10 mouse cellular contexts compared by ENCODE assay signal in the genomic region with DNA sequence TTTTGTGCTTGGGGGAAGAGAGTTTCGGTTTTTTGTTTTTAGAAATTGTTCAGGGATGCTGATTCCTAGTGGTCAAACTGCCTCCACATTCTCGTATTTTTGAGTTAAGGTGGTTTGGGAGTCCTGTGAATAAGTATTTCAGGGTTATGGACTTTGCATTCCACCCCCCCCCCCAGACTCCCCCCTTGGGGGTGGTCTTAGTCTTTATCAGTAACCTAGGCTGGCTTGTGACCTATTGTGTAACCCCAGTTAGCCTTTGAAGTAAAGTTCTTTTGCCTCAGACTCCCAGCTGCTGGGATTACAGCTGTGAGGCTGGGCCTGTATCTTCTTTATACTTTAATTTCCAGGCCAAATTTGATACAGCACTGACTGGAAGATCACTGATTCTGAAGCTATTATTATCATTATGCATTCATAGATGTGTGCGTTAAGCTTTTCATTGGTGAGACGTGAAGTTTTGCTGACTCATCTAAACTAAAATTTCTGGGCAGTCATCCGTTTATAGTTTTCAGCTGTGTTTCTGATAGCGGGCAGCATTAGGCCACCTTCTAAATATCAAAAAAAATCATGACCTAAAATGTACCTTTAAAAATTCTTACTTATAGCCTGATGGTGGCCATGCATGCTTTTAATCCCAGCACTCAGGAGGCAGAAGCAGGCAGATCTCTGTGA. TPM values are rescaled to one million over a fixed set of nuclear protein-coding genes. Genes with fewer than 3 reads are reported as not detected.
DNase-seq lines count a peak whose midpoint lies in the region; ATAC-seq and TF ChIP-seq lines count a peak whose summit lies in the region.
"Had no signal": no experiment of that assay in that cellular context is flagged by ENCODE, and none has a peak within 500 bp of the region (broad histone marks: within the 10 kb centered on the region; RNA-seq: fewer than 3 reads in every experiment).

No protein-coding gene starts in this region.

- WGBS in kidney, embryonic 15.5 days, result 65% methylated on average over 6 of the region's 6 CpGs
- 64% methylated on average over 6 of the region's 6 CpGs for WGBS in forebrain, embryonic 12.5 days
- WGBS in limb, embryonic 14.5 days, result 66% methylated on average over 6 of the region's 6 CpGs
- 53% methylated on average over 6 of the region's 6 CpGs for WGBS in neural tube, embryonic 15.5 days

- no peak for DNase-seq in kidney, adult 11 months
- no peak for DNase-seq in limb, embryonic 14.5 days (ENCODE audit: low spot score)
- DNase-seq in testis, postnatal 10 days (ENCODE audit: low spot score), result no peak
- no peak for DNase-seq in frontal cortex, postnatal 10 days (ENCODE audit: low spot score in 2 of 2)
- DNase-seq: gastrocnemius, postnatal 25 days; lung, adult 2 months had no signal

- peak overlapping the region; percentile 83 for H3K4me3 ChIP-seq in kidney, embryonic 15.5 days (replicated peaks)
- H3K4me3 ChIP-seq in forebrain, embryonic 12.5 days (replicated peaks), result peak overlapping the region; percentile 77
- H3K4me3 ChIP-seq in limb, embryonic 14.5 days (replicated peaks; ENCODE audit: low read length), result peak overlapping the region; percentile 80
- peak overlapping the region; percentile 77 for H3K4me3 ChIP-seq in neural tube, embryonic 15.5 days (replicated peaks)

- peak overlapping the region; percentile 80 for H3K4me2 ChIP-seq in kidney, embryonic 15.5 days
- peak overlapping the region; percentile 60 for H3K4me2 ChIP-seq in forebrain, embryonic 12.5 days
- H3K4me2 ChIP-seq in limb, embryonic 14.5 days (replicated peaks; ENCODE audit: low read depth, low read length, severe bottlenecking), result peak overlapping the region; percentile 50
- H3K4me2 ChIP-seq in neural tube, embryonic 15.5 days, result peak overlapping the region; percentile 92

- TF ChIP-seq POLR2A in limb, embryonic 14.5 days (IDR thresholded peaks at IDR 0.05; ENCODE audit: borderline replicate concordance, extremely low read depth, insufficient read depth, insufficient read length), result no peak

- no peaks in the 10 kb centered on the region for H3K9me3 ChIP-seq in kidney, embryonic 15.5 days (replicated peaks)
- no peaks in the 10 kb centered on the region for H3K9me3 ChIP-seq in forebrain, embryonic 12.5 days
- no peaks in the 10 kb centered on the region for H3K9me3 ChIP-seq in limb, embryonic 14.5 days (ENCODE audit: control insufficient read depth, low read length)
- no peaks in the 10 kb centered on the region for H3K9me3 ChIP-seq in neural tube, embryonic 15.5 days (replicated peaks)

- H3K9ac ChIP-seq in kidney, embryonic 15.5 days, result peak overlapping the region; percentile 91
- H3K9ac ChIP-seq in forebrain, embryonic 12.5 days, result peak overlapping the region; percentile 89
- H3K9ac ChIP-seq in limb, embryonic 14.5 days (ENCODE audit: low read depth, low read length, severe bottlenecking), result peak overlapping the region; percentile 92
- no peak overlapping the region for H3K9ac ChIP-seq in neural tube, embryonic 15.5 days (replicated peaks)

- H3K4me1 ChIP-seq in kidney, embryonic 15.5 days, result peaks cover 27% of the 10 kb centered on the region
- H3K4me1 ChIP-seq in forebrain, embryonic 12.5 days, result peaks cover 33% of the 10 kb centered on the region
- peaks cover 25% of the 10 kb centered on the region for H3K4me1 ChIP-seq in limb, embryonic 14.5 days (ENCODE audit: control insufficient read depth, insufficient read depth, low read length)
- peaks cover 48% of the 10 kb centered on the region for H3K4me1 ChIP-seq in neural tube, embryonic 15.5 days

- ATAC-seq in kidney, embryonic 15.5 days (replicated peaks; ENCODE audit: low FRiP score), result no peak
- ATAC-seq in forebrain, embryonic 12.5 days (ENCODE audit: low FRiP score), result no peak
- no peak for ATAC-seq in limb, embryonic 14.5 days (ENCODE audit: low FRiP score, low read depth)
- ATAC-seq in neural tube, embryonic 15.5 days (ENCODE audit: low FRiP score), result no peak
- no peak for ATAC-seq in frontal cortex, adult (ENCODE audit: low TSS enrichment)

- peaks cover 3% of the 10 kb centered on the region; the same call in 1 of the 2 replicates for H3K36me3 ChIP-seq in kidney, embryonic 15.5 days
- 0 out of 2 replicates have a peak, but pooled peaks cover 5% of the 10 kb centered on the region for H3K36me3 ChIP-seq in forebrain, embryonic 12.5 days (replicated peaks)
- peaks cover 4% of the 10 kb centered on the region; the same call in 1 of the 2 replicates for H3K36me3 ChIP-seq in limb, embryonic 14.5 days (ENCODE audit: control insufficient read depth, insufficient read depth, low read length)
- H3K36me3 ChIP-seq in neural tube, embryonic 15.5 days, result no peaks in the 10 kb centered on the region

- no peaks in the 10 kb centered on the region for H3K27me3 ChIP-seq in kidney, embryonic 15.5 days
- H3K27me3 ChIP-seq in forebrain, embryonic 12.5 days, result no peaks in the 10 kb centered on the region; the same call in 1 of the 2 replicates
- no peaks in the 10 kb centered on the region for H3K27me3 ChIP-seq in limb, embryonic 14.5 days (ENCODE audit: control insufficient read depth, insufficient read depth, low read length)
- H3K27me3 ChIP-seq in neural tube, embryonic 15.5 days (replicated peaks), result no peaks in the 10 kb centered on the region

- H3K27ac ChIP-seq in kidney, embryonic 15.5 days, result no peak overlapping the region
- no peak overlapping the region for H3K27ac ChIP-seq in forebrain, embryonic 12.5 days
- H3K27ac ChIP-seq in limb, embryonic 14.5 days (replicated peaks; ENCODE audit: low read depth, low read length), result no peak overlapping the region
- H3K27ac ChIP-seq in neural tube, embryonic 15.5 days (replicated peaks), result no peak overlapping the region

RNA-seq across cellular contexts. Expression of a gene that starts 2.3 kb away (rescaled TPM):
- 47.1 and 50.5 TPM in 2 replicates for polyA plus RNA-seq in kidney, embryonic 15.5 days (2015; fragmentation: Nextera tagmentation; extraction: Ambion mirVana)
- 65.5 and 69.8 TPM in 2 replicates for polyA plus RNA-seq in forebrain, embryonic 12.5 days (2016; fragmentation: Nextera tagmentation; extraction: Ambion mirVana)
- polyA plus RNA-seq in limb, embryonic 14.5 days (2012; rRNA removed), result 47.1 and 48.4 TPM in 2 replicates
- polyA plus RNA-seq in limb, embryonic 14.5 days (2014; fragmentation: Nextera tagmentation; extraction: Ambion mirVana), result 39.7 and 41.7 TPM in 2 replicates
- 28.9 and 35.4 TPM in 2 replicates for polyA plus RNA-seq in neural tube, embryonic 15.5 days (2015; fragmentation: Nextera tagmentation; extraction: Ambion mirVana)

RNA-seq across cellular contexts. Expression of a gene that starts 35.0 kb away (rescaled TPM):
- 8.6 and 8.8 TPM in 2 replicates for polyA plus RNA-seq in kidney, embryonic 15.5 days (2015; fragmentation: Nextera tagmentation; extraction: Ambion mirVana)
- polyA plus RNA-seq in forebrain, embryonic 12.5 days (2016; fragmentation: Nextera tagmentation; extraction: Ambion mirVana), result 0.76 and 1.0 TPM in 2 replicates
- 0.87 and 1.7 TPM in 2 replicates for polyA plus RNA-seq in limb, embryonic 14.5 days (2012; rRNA removed)
- 0.11 and 0.37 TPM in 2 replicates for polyA plus RNA-seq in limb, embryonic 14.5 days (2014; fragmentation: Nextera tagmentation; extraction: Ambion mirVana)
- 0.47 and 2.3 TPM in 2 replicates for polyA plus RNA-seq in neural tube, embryonic 15.5 days (2015; fragmentation: Nextera tagmentation; extraction: Ambion mirVana)

RNA-seq across cellular contexts. Expression of a gene that starts 40.4 kb away (rescaled TPM):
- 0.72 and 1.1 TPM in 2 replicates for polyA plus RNA-seq in kidney, embryonic 15.5 days (2015; fragmentation: Nextera tagmentation; extraction: Ambion mirVana)
- polyA plus RNA-seq in forebrain, embryonic 12.5 days (2016; fragmentation: Nextera tagmentation; extraction: Ambion mirVana), result 0.44 and 1.3 TPM in 2 replicates
- polyA plus RNA-seq in limb, embryonic 14.5 days (2012; rRNA removed), result 0.13 TPM in 1 of 2 replicates, not detected in the other
- polyA plus RNA-seq in limb, embryonic 14.5 days (2014; fragmentation: Nextera tagmentation; extraction: Ambion mirVana), result not detected in 2 replicates
- 2.4 and 3.6 TPM in 2 replicates for polyA plus RNA-seq in neural tube, embryonic 15.5 days (2015; fragmentation: Nextera tagmentation; extraction: Ambion mirVana)
- polyA plus RNA-seq: lung, adult 2 months had no signal

RNA-seq across cellular contexts. Expression of a gene that starts 53.6 kb away (rescaled TPM):
- 33.8 and 39.4 TPM in 2 replicates for polyA plus RNA-seq in kidney, embryonic 15.5 days (2015; fragmentation: Nextera tagmentation; extraction: Ambion mirVana)
- polyA plus RNA-seq in forebrain, embryonic 12.5 days (2016; fragmentation: Nextera tagmentation; extraction: Ambion mirVana), result 41.6 and 48.3 TPM in 2 replicates
- 41.5 and 51.3 TPM in 2 replicates for polyA plus RNA-seq in limb, embryonic 14.5 days (2012; rRNA removed)
- 20.3 and 22.1 TPM in 2 replicates for polyA plus RNA-seq in limb, embryonic 14.5 days (2014; fragmentation: Nextera tagmentation; extraction: Ambion mirVana)
- polyA plus RNA-seq in neural tube, embryonic 15.5 days (2015; fragmentation: Nextera tagmentation; extraction: Ambion mirVana), result 4.6 and 10.3 TPM in 2 replicates
